Mouse (Mus musculus) limb, embryonic 12.5 days (tissue): ENCODE measurements around the gene Ttc7b. TPM values are rescaled to one million over a fixed set of nuclear protein-coding genes. Genes with fewer than 3 reads are reported as not detected.

Source experiments
- ATAC-seq: fragments of 200-750 bp; cut with Nextera tagmentation; 2 replicates; pipeline ENCODE4 v1.8.0; 2017; ENCODE audit warnings: low read depth, moderate TSS enrichment; ENCODE audit not compliant: insufficient number of reproducible peaks, insufficient read depth, low FRiP score, low TSS enrichment
- H3K27ac ChIP-seq: fragments of 300-500 bp; sonication (generic); 2 replicates; pipeline ENCODE4 v1.5.1; 2016; ENCODE audit warnings: mild to moderate bottlenecking, moderate library complexity
- H3K27me3 ChIP-seq: fragments of 300-500 bp; sonication (generic); 2 replicates; pipeline ENCODE4 v1.6.1; 2016; ENCODE audit warnings: mild to moderate bottlenecking, moderate library complexity
- H3K36me3 ChIP-seq: fragments of 300-500 bp; sonication (generic); 2 replicates; pipeline ENCODE4 v1.6.1; 2016; ENCODE audit warnings: mild to moderate bottlenecking, moderate library complexity
- H3K4me1 ChIP-seq: fragments of 300-500 bp; sonication (generic); replicated peaks from 2 replicates; pipeline ENCODE4 v1.6.1; 2016
- H3K4me2 ChIP-seq: fragments of 300-500 bp; sonication (generic); 2 replicates; pipeline ENCODE4 v1.6.1; 2016; ENCODE audit warnings: mild to moderate bottlenecking, moderate library complexity
- H3K4me3 ChIP-seq: fragments of 300-500 bp; sonication (generic); replicated peaks from 2 replicates; pipeline ENCODE4 v1.5.1; 2016; ENCODE audit warnings: mild to moderate bottlenecking
- H3K9ac ChIP-seq: fragments of 300-500 bp; sonication (generic); replicated peaks from 2 replicates; pipeline ENCODE4 v1.6.1; 2016; ENCODE audit warnings: mild to moderate bottlenecking, moderate library complexity
- H3K9me3 ChIP-seq: fragments of 300-500 bp; sonication (generic); 2 replicates; pipeline ENCODE4 v1.6.1; 2016; ENCODE audit warnings: mild to moderate bottlenecking, moderate library complexity
- WGBS: fragments of 180-500 bp; shearing (Covaris S2); methylation state at CpG from one replicate; pipeline ENCODE4 v1.1.7; 2016; 5-methylcytosine and 5-hydroxymethylcytosine counted together
- polyA plus RNA-seq: library from polyadenylated mRNA; unstranded; fragments of >200 nt; fragmentation: Nextera tagmentation; extraction: Ambion mirVana; gene quantifications from 2 replicates; pipeline ENCODE4 v1.2.1, GENCODE M21; 2016

Gene Ttc7b
- polyA plus RNA-seq, 1 experiment from 2014 or later = 4.8 TPM

DNA sequence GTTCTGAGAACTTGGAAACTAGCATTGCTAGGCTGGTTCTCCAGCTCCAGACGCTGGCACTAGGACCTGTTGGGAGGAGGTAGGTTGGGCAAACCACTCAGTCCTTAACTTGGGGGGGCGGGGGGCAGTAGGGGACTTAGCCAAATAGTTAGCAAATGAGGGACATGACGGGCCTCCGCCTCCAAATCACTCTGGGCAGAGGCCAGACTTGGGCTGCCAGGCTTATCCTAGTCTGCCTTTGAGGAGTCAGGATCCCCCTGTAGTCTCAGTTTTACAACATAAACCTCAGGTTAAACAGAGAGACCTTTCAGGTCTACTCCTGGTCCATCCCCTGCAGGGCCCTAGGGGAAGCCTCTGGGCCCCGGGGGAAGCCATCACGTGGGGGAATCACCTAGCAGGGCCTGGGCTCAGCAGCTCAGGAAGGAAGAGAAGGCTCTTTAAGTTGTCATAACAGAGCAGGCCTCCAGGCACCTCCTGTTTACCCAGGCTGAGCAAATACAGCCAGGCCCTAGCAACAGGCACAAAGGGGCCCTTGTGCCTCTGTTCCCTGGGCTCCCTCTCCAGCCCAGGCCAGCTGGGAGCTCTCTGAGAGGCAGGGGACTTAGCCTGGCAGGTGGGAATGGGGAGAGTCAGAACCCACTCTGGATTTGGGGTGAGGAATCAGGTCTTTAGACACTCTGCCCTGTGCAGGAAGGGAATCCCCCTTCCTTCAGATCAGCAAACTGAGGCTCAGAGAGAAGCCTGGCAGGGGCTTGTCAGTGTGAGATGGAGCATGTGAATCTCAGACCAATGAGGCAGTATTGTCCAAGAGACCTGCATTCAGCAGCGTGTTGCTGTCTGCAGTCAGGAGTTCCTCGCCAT is 238.4 kb downstream of the Ttc7b start:
- H3K27ac ChIP-seq = peak overlapping the region; percentile 90
- 62% methylated on average over 8 of the region's 8 CpGs for WGBS
- no peaks in the 10 kb centered on the region for H3K36me3 ChIP-seq
- no peak overlapping the region for H3K9ac ChIP-seq
- H3K4me2 ChIP-seq = no peak overlapping the region
- H3K27me3 ChIP-seq = no peaks in the 10 kb centered on the region
- peaks cover 41% of the 10 kb centered on the region for H3K4me1 ChIP-seq
- no peak overlapping the region for H3K4me3 ChIP-seq
- peak; percentile 69 for ATAC-seq
- no peaks in the 10 kb centered on the region for H3K9me3 ChIP-seq

DNA sequence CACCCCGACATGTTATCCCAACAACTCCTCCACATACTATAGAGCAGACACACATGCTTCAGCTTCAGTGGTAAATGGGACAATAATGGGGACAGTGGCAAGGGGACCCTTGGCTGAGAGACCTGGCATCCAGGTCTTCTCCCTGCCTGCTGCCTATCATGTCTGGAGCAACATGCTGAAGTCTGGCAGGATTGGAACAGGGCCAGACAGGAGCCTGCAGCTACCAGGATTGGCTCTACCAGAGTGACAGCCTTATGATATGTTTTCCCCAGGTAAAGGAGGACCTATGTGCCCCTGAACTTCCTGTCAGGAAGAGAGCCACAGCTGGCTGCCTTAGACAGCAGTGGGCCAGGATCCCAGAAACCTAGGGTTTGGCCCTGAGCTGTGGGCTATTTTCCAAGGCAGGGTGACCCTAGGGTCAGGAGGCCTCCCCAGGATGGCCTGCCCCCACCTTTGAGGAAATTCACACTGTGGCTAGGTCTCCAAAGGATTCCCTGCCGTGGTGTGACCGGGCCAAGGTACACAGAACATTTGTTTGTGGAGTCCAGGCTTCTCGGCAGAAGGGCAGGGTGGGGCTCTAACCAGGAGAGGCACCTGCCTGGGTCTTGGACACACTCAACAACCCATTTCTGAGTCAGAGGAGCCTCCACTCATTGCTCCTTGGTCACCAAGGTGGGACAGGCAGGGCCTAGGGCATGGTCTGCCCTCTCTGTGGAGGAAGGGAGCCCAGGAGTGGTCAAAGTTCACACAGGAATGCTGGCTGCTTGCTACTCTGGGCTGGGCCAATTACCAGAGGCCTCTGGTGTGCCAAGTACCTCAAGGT is 239.4 kb downstream of the Ttc7b start:
- WGBS = 75% methylated on average over 4 of the region's 4 CpGs
- Histone ChIP-seq H3K9ac (no peak overlapping the region), H3K4me3 (no peak overlapping the region), H3K27ac (peak overlapping the region; percentile 90), H3K4me2 (no peak overlapping the region), H3K36me3 (no peaks in the 10 kb centered on the region), H3K4me1 (peaks cover 51% of the 10 kb centered on the region), H3K9me3 (no peaks in the 10 kb centered on the region), H3K27me3 (no peaks in the 10 kb centered on the region)
- ATAC-seq = no peak

DNA sequence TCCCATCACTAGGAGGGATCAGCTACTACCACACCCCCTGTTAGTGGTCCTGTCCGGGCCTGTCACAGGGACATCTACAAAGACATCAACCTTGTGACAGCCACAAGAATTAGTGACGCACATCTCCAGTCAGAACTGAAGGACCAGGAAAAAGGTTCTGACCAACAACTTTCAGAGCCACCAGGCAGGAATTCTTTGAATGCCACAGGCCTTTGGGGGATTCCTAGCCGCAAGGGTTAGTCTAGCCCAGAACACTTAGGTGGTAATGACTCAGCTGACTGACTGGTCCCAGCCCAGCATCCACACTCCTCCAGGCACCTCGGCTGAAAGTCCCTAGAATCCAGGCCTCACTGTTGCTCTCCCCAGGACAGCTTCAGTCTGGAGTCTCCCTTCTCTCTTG is 240.7 kb downstream of the Ttc7b start:
- Histone ChIP-seq H3K4me1 (peaks cover 55% of the 10 kb centered on the region), H3K9me3 (no peaks in the 10 kb centered on the region), H3K27ac (no peak overlapping the region), H3K4me3 (no peak overlapping the region), H3K27me3 (no peaks in the 10 kb centered on the region; the same call in 1 of the 2 replicates), H3K4me2 (no peak overlapping the region), H3K9ac (no peak overlapping the region), H3K36me3 (no peaks in the 10 kb centered on the region)
- ATAC-seq = no peak
- 62% methylated on average over 4 of the region's 4 CpGs for WGBS

DNA sequence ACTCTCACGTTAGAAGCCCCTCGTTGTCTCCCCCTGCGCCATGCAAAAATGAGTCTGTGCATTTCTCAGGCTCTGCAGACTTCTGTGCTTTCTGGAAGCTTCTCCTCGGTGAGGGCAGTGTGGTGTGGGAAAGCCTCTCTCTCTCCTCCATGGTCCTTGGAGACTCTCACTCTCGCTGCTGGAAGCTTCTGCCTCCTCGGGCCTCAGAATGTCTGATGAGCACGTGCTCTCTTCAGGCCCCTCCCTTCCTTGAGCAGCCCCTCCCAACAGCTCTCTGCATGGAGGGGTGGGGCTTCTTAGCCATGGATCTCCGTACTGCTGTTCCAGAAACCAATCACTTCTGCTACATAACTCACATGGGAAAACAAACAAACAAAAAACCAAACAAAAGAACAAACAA is 242.3 kb downstream of the Ttc7b start:
- no peak for ATAC-seq
- Histone ChIP-seq H3K4me3 (no peak overlapping the region), H3K27me3 (no peaks in the 10 kb centered on the region; the same call in 1 of the 2 replicates), H3K4me2 (no peak overlapping the region), H3K9me3 (no peaks in the 10 kb centered on the region), H3K9ac (no peak overlapping the region), H3K36me3 (no peaks in the 10 kb centered on the region), H3K27ac (no peak overlapping the region), H3K4me1 (peaks cover 55% of the 10 kb centered on the region)
- 41% methylated on average over 8 of the region's 8 CpGs for WGBS

DNA sequence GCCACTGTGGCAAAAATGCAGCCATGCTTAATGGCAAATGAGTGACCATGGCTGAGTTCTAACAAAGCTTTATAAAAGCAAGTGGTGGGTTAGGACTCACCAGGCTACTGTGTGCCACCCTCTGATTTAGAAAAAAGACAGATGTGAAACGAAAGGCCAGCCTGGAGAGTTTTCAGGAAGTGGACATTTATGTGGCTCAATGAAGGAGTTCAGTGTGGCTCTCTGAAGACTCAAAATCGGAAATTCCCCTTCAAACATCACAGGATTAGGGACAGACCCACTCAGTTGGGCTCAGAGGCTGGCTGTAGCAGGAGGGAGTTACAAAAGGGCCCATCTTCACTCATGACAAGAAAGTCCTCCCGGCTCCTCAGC is 243.1 kb downstream of the Ttc7b start:
- 77% methylated on average over 3 of the region's 3 CpGs for WGBS
- Histone ChIP-seq H3K4me1 (peaks cover 51% of the 10 kb centered on the region), H3K9ac (no peak overlapping the region), H3K4me2 (no peak overlapping the region), H3K27me3 (no peaks in the 10 kb centered on the region; the same call in 1 of the 2 replicates), H3K36me3 (no peaks in the 10 kb centered on the region), H3K4me3 (no peak overlapping the region), H3K9me3 (no peaks in the 10 kb centered on the region), H3K27ac (peak overlapping the region; percentile 76)
- no peak for ATAC-seq

DNA sequence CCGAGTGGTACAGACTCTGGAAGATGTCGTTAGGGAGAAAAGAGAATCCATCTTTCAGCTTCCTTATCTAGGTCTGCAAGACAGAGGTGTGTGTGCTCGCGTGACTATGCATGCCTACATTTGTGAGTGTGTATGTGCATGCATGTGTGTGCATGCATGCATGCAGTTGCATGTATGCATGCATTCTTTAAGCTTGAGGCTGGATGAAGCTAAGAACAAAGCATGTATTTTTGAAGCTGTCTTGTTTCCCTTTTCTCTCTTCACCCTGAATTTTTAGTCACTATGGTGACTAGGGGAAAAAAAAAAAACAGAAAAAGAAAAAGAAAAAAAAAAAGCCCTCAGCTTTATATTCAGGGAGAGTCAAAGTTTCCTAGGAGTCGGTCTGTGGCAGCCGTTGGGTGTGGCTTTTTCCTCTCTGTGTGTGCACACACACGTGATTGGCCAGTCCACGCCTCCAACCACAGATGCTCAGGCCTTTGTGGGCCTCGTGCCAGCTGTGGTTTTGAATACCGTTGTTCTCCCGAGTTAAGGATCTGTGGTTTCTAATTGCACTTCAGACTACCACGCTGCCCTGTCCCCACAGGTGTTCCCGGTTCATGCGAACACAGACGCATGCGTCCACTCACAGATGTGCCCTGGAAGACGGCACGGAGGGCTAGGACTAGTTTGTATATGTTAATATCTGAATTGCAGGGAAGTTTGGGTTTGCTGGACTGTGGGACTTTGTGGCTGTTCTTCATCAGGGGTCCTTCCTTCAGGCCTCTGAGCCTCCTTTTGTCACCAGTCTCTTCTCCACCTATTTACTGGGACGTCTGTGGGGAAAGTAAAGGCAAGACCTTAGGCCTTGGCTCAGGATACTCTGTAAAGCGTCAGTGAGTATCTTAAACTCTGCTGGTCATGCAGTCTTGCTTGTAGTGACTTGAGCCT is 243.8 kb downstream of the Ttc7b start:
- Histone ChIP-seq H3K27me3 (no peaks in the 10 kb centered on the region; the same call in 1 of the 2 replicates), H3K4me3 (no peak overlapping the region), H3K9me3 (no peaks in the 10 kb centered on the region), H3K4me1 (peaks cover 44% of the 10 kb centered on the region), H3K27ac (peak overlapping the region; percentile 76), H3K36me3 (no peaks in the 10 kb centered on the region), H3K9ac (no peak overlapping the region), H3K4me2 (no peak overlapping the region)
- ATAC-seq = peak; percentile 54
- 51% methylated on average over 20 of the region's 20 CpGs for WGBS

DNA sequence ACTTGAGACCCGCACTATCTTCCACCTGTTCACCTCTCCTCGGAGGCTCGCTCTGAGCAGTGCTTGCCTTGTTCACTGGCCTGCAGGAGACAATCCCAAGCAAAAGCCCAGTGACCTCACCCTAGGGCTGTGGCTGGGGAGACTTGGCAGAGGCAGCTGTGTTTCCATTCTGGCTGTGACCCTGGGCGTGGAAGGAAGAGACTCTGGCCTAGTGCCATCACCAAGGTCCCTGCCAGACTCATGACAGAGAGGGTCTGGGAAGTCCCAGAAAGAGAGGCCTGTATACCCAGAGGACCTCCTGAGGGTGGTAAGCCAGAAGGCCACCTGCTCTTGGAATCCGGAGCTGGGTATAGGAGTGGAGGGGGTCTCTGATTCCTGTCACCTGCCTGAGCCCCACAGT is 244.8 kb downstream of the Ttc7b start:
- Histone ChIP-seq H3K27ac (no peak overlapping the region), H3K9ac (no peak overlapping the region), H3K4me1 (peaks cover 35% of the 10 kb centered on the region), H3K36me3 (no peaks in the 10 kb centered on the region), H3K9me3 (no peaks in the 10 kb centered on the region), H3K4me2 (no peak overlapping the region), H3K4me3 (no peak overlapping the region), H3K27me3 (no peaks in the 10 kb centered on the region; the same call in 1 of the 2 replicates)
- peak; percentile 46; the same call in 1 of the 2 replicates for ATAC-seq
- WGBS = 75% methylated on average over 5 of the region's 5 CpGs

DNA sequence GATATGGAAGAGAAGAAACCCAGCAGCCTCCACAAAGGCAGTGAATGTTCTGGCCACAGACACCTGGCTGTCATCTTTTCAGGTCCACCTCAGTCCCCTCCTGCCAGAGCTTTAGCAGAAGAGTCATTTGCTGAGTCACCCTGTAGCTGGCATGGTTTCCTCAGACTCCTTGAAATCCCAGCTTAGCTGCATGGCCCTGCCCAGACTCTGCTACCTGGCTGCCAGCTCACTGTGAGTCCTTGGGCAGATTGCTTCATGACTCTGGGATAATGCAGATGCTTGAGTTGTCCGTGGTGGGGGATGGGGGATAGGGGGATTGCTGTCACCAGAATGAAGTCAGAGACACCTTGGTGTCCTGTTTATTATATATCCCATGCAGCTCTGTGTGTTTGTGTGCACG is 247.6 kb downstream of the Ttc7b start:
- Histone ChIP-seq H3K27me3 (no peaks in the 10 kb centered on the region; the same call in 1 of the 2 replicates), H3K9me3 (no peaks in the 10 kb centered on the region), H3K27ac (no peak overlapping the region), H3K36me3 (no peaks in the 10 kb centered on the region), H3K4me3 (no peak overlapping the region), H3K4me1 (peaks cover 21% of the 10 kb centered on the region), H3K9ac (no peak overlapping the region), H3K4me2 (no peak overlapping the region)
- ATAC-seq = no peak
- 76% methylated on average over 2 of the region's 2 CpGs for WGBS

DNA sequence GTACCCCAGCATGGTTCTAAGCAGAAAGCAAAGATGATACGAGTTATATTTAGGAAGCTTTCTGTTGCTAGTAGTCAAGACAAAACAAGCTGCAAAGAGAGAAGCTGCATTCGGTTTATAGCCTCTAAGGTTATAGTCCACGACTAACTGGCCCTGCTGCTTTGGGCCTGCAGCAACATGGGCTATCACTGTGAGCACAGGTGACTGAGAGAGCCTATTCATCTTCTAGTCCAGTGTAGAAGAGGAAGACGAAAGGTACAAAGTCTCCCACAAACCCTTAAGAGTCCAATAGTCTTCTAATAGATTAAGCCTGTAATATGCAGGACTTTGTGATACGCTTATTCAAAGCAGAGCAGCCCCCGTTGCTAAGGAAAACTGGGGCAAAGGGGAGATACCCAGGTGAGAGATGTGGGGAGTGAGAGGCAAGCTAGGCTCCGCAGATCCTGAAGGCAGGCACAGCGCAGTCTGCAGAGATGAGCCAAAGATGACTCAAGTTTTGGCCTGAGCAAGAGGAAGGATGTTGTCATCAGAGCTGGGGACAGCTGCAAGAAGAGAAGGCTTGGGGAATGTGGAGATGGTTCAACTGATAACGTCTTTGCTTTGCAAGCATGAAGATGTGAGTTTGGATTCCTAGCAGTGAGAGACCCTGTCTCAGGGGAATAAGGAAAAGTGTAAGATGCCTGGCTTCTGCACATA is 250.5 kb downstream of the Ttc7b start:
- ATAC-seq = no peak
- Histone ChIP-seq H3K9me3 (no peaks in the 10 kb centered on the region), H3K27ac (no peak overlapping the region), H3K9ac (no peak overlapping the region), H3K4me1 (no peaks in the 10 kb centered on the region), H3K27me3 (peaks cover 4% of the 10 kb centered on the region), H3K36me3 (no peaks in the 10 kb centered on the region), H3K4me2 (no peak overlapping the region), H3K4me3 (no peak overlapping the region)
- WGBS = 84% methylated on average over 9 of the region's 9 CpGs

DNA sequence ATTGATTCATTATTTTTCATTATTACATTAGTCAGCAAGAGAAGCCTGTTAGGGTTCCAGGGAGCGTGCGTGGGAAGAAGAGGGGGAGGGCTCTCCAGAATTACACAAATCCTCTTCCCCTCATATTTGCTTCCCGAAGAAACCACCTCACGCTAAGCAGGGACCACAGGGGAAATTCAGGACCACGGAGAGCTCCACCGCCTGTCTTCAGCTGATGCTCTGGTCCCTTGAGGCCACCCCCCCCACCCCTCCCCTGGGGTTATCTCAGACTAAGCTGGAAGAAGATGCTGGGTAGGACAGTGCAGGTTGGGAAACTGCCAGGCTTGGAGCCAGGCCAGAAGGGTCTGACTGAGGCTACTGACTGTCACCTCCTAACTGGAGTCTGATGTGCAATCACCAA is 252.6 kb downstream of the Ttc7b start:
- H3K9ac ChIP-seq = no peak overlapping the region
- H3K36me3 ChIP-seq = no peaks in the 10 kb centered on the region
- peaks cover 4% of the 10 kb centered on the region for H3K27me3 ChIP-seq
- no peak overlapping the region for H3K27ac ChIP-seq
- no peak overlapping the region for H3K4me3 ChIP-seq
- no peak overlapping the region for H3K4me2 ChIP-seq
- no peaks in the 10 kb centered on the region for H3K9me3 ChIP-seq
- H3K4me1 ChIP-seq = no peaks in the 10 kb centered on the region
- 8% methylated on average over 6 of the region's 6 CpGs for WGBS
- ATAC-seq = no peak; the same call in 1 of the 2 replicates
